Mouse (Mus musculus) liver, embryonic 14 days (tissue): ENCODE results near the gene Spag4. TPM values are rescaled to one million over a fixed set of nuclear protein-coding genes. Genes with fewer than 3 reads are reported as not detected.

ENCODE experiments used
- polyA plus RNA-seq: library from polyadenylated mRNA; depleted of rRNA; stranded (reverse); fragments of >200 nt; gene quantifications from 2 replicates; pipeline ENCODE4 v1.2.3, GENCODE M21; 2012; rRNA removed

Gene Spag4
- polyA plus RNA-seq = 0.75 and 0.81 TPM in 2 replicates

GRCm38 (mm10) chr2:156065099-156066041 lies at the start of gene Spag4:
Gene Spag4, plus strand, starts transcription at chr2:156065175.

GRCm38 (mm10) chr2:156052816-156053215 lies 12.2 kb upstream of the Spag4 start, which contains the start of gene Fer1l4:
Gene Fer1l4, minus strand, starts transcription at chr2:156052947.

GRCm38 (mm10) chr2:156111358-156112079 lies 46.5 kb downstream of the Spag4 start, which contains the start of the genes Cpne1 and Rbm12:
Gene Cpne1, minus strand, starts transcription at chr2:156111965.
Gene Rbm12, minus strand, starts transcription at chr2:156111978.

Other genes with a start within 250 kb of the Spag4 start
- 3.4 and 4.2 TPM in 2 replicates for gene BC029722, start 245.7 kb upstream of the Spag4 start, polyA plus RNA-seq
- 65.8 and 66.0 TPM in 2 replicates for gene Eif6, start 238.2 kb upstream of the Spag4 start, polyA plus RNA-seq
- under 0.01 TPM in 1 of 2 replicates, not detected in the other for gene Fam83c, start 230.3 kb upstream of the Spag4 start, polyA plus RNA-seq
- gene Uqcc1, start 134.9 kb upstream of the Spag4 start, polyA plus RNA-seq = 17.9 and 20.4 TPM in 2 replicates
- gene Gm15557, start 124.4 kb upstream of the Spag4 start, polyA plus RNA-seq = not detected in 2 replicates
- gene Gdf5, start 119.8 kb upstream of the Spag4 start, polyA plus RNA-seq = 0.01 TPM in 2 replicates
- gene Cep250, start 108.7 kb upstream of the Spag4 start, polyA plus RNA-seq = 9.0 and 9.3 TPM in 2 replicates
- gene 6430550D23Rik, start 57.2 kb upstream of the Spag4 start, polyA plus RNA-seq = 1.4 and 1.9 TPM in 2 replicates
- 69.8 and 77.6 TPM in 2 replicates for gene Ergic3, start 57.1 kb upstream of the Spag4 start, polyA plus RNA-seq
- gene Fer1l4, start 12.2 kb upstream of the Spag4 start, polyA plus RNA-seq = not detected in 2 replicates
- gene Cpne1, start 46.8 kb downstream of the Spag4 start, polyA plus RNA-seq = 16.3 and 19.6 TPM in 2 replicates
- gene Rbm12, start 46.8 kb downstream of the Spag4 start, polyA plus RNA-seq = 4.1 and 4.6 TPM in 2 replicates
- gene Gm28036, start 61.9 kb downstream of the Spag4 start, polyA plus RNA-seq = 1.3 and 2.6 TPM in 2 replicates
- gene Romo1, start 78.9 kb downstream of the Spag4 start, polyA plus RNA-seq = 166 and 172 TPM in 2 replicates
- gene Nfs1, start 79.0 kb downstream of the Spag4 start, polyA plus RNA-seq = 37.9 and 44.2 TPM in 2 replicates
- gene Rbm39, start 115.1 kb downstream of the Spag4 start, polyA plus RNA-seq = 70.7 and 87.4 TPM in 2 replicates
- 2.6 and 3.0 TPM in 2 replicates for gene Phf20, start 131.3 kb downstream of the Spag4 start, polyA plus RNA-seq
- 0.42 and 0.46 TPM in 2 replicates for gene Cnbd2, start 247.1 kb downstream of the Spag4 start, polyA plus RNA-seq
- gene Scand1, start 247.5 kb downstream of the Spag4 start, polyA plus RNA-seq = 28.7 and 35.3 TPM in 2 replicates